Mouse (Mus musculus) left cerebral cortex, adult 18-20 months (tissue): ENCODE results near the gene Rel. TPM values are rescaled to one million over a fixed set of nuclear protein-coding genes. Genes with fewer than 3 reads are reported as not detected.
"Not testable (repeated sequence)": the region's sequence is repeated elsewhere in the genome, so short reads cannot be mapped to it uniquely, and the experiment has no call there.

Experiments used
- DNase-seq, 2 experiments: peaks; one replicate each; pipeline ENCODE4 v3.0.0; 2021 to 2022; ENCODE audit warnings: low spot score in 2 of 2, mixed read lengths in 1 of 2
- long read RNA-seq, 2 experiments: library from polyadenylated mRNA; stranded (forward); transcript quantifications; one replicate each; pipeline ENCODE4 v2.0.0; 2021
- total RNA-seq, 2 experiments: library from RNA; stranded (reverse); gene quantifications; 2 replicates each; pipeline ENCODE4 v1.2.3; 2021

Rel gene
- total RNA-seq, result 1 to 10 TPM; 3.4 to 3.5 TPM
- long read RNA-seq, experiment 1, partial matches to known transcripts, result 0 of 1 reads
- long read RNA-seq, experiment 1, other reads (novel, unspliced or antisense), result 1 of 1 reads
- long read RNA-seq, experiment 2, result 0 reads

DNA sequence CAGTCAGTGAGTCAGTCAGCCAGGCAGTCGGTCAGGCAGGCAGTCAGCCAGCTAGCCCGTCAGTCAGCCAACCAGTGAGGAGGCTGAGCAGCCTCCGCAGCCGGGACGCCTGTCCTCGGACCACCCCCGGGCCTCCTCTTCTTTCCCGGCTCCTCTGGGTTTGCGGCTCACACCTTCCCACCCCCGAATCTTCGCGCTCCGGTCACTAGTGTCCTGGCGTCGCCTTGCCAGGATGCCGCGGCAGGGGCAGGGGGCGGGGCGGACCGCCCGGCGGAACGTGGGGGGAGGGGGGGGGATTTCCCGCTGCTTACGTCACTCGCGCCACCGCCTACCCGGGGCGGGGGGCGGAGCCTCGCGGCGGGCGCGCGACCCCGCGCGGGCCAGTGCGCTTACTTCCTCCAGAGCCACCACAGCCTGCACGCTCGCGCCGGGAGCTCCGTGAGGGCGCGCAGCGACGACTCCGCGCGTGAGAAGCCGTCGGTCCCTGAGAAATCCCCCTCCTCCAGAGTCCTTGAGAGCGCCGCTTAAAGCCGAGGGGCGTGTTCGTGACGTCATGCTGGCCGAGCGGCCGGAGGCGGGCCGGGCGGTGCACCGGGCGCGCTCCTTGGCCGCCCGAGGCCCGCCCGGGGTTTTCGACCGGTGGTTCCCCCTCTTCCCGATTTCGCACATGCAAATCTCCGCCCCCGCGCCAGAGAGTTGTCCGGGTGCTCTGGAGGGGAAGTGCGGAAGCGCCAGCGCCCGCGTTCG, at the start of gene Rel:
Rel (minus strand) TSS at position 211 of the 747 bp plus-strand sequence.
- DNase-seq, result peak; percentile 88 to 93

DNA sequence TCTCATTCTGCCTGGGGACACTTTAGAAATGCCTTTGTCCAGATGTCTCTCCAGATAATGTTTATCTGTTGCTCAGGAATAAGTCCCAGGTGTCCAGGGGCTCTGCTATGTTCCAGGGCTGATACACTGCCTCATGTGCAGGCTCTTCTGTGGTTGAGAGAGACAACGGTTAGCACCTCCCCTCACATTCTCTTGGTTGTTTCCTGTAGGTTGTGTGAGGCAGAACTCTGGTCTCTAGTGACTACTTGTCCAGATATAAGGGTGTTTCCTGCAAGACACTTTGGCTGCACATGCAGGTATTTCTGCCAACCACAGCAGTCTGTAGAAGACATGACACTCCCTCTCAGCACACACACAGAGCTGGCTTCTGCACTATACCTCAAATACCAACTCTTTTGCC, 48.0 kb upstream of the Rel start:
- no peak for DNase-seq

DNA sequence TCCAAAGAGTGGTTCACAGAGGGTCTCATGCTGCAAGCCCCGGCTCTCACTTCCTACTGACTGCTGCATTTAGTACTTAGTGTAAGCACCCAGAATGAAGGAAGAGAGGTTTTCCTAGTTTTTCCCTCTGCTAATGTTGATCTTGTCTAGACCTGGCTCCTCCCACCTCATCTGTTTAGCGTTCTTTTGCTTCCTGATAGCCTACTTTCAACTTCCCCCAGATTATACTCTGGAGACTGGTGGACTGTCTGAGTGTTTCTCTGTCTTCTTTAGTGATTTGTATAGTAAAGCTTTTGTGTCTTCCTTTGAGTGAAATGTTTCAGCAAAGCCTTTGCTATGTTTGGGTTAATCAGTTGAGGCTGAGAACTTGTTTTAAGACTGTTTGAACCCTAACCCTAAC, 40.0 kb upstream of the Rel start:
- DNase-seq, result no peak

DNA sequence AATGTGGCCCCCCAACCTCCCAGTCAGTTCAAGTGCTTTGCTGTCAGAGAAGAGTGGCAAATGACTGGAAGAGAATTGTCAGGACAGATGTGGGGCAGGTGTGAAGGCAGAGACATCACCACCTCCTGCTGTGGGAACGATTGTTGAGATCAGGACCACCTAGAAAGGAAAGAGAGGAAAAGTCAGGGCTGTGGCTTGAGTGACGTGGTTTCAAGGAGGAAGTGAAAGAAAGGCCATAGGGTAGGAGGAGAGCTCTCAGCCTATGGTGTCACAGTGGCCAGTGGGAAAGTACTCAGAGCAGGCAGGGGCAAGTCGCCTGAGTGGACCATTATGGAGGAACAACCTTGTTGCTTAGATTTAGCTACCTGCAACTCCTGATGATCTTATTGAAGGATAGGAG, 34.9 kb upstream of the Rel start:
- no peak for DNase-seq

DNA sequence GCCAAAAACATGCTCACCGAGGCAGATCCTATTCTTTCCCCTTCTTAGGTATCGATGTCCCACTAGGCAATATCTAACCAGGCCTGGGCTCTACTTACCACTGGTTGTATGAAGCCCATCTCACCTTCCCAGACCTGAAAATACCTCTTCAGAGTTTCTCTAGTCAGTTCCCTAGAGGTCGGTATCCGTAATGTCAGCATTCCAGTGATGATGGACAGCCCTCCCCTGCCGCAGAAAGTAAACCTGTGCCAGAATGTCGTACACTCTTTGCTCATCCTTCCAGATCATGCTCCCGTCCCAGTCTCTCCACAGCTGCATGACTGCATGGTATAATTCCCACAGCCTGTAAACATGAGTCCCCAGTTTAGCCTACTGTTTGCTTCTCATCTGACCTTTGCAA, 32.4 kb upstream of the Rel start:
- DNase-seq, result no peak

DNA sequence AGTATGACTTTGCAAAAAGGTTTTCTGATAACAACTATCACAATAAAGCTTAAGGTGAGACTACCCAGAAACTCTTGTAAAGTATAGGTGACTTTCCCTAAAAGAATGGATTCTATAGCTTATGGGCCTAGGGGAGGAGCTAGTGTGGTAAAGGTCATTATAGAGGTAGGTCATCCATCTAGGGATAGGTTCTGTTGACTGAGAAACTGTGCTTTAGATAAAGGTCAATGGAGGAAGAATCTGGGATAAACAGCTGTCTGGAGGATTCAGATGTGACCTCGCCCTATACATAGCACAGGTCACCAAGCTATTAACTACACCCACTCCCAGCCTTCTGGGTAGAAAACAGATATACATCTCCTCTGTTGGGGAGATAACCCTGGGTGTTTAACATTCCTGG, 31.5 kb upstream of the Rel start:
- DNase-seq, result no peak

DNA sequence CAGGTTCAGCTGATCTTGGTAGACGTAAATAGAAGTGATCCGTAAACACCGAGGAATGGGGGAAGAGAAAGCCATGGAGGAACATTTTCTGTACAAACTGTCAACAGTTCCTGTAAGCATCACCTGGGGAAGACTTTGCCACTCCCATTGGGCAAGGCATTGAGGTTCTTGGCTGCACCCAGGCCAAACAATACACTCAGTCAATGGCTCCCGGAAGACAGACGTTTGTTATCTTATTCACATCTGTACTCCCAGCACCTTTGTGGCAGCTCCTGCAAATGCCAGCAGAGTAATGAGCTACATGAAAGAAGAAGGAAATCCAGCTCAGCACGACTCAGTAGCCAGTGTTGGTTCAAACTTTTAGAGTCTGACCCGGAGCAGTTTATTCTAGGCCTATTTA, 31.1 kb upstream of the Rel start:
- DNase-seq, result no peak

DNA sequence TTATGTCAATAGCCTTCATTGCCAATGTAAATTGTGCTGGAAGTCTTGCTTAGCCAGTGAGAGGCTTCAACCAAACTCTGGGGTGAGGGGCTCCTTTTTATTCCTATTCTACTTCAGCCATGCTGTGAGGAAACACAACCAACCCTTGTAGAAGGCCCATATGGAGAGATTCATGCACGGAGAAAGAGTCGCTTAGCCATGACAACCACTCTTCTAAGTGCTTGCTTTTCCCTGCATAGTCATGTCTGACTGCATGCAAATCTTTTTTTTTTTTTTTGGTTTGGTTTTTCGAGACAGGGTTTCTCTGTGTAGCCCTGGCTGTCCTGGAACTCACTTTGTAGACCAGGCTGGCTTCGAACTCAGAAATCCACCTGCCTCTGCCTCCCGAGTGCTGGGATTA, 12.9 kb upstream of the Rel start:
- not testable (repeated sequence) for DNase-seq

DNA sequence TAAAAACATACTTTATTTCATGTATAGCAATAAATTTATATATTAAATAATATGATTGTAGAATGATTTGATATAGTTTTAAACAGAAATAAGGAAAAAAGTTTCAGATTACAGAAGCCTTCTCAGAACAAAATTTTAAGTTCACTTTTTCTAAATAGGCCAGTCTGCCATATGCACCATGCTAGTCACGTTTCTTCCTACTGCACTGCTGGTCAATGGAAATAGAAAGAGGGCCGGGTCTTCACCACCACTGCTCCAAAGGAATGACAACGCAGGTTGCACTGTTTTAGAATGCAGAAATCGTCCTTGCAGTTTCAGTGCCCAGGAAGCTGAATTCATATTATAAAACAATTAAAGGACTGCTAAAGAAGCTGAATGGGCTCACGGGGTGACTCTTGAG, 12.3 kb upstream of the Rel start:
- DNase-seq, result no peak

DNA sequence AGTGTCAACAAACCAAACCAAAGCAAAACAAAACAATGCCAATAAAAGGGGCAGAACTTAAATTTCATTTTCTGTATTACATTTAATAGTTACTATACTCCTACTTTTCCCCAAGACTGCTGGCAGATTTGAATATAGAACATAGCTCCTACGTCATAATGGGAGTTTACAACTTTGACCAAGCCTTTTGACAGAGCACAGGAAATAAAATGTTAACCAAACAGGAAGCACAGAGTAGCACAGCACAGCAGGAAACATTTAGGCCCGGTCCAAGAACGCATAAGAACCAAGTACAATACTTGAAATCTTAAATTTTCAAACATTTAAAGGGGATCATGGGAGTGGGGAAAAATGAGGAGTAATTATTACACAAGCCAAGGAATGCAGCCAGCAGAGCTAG, 11.3 kb upstream of the Rel start:
- no peak for DNase-seq

DNA sequence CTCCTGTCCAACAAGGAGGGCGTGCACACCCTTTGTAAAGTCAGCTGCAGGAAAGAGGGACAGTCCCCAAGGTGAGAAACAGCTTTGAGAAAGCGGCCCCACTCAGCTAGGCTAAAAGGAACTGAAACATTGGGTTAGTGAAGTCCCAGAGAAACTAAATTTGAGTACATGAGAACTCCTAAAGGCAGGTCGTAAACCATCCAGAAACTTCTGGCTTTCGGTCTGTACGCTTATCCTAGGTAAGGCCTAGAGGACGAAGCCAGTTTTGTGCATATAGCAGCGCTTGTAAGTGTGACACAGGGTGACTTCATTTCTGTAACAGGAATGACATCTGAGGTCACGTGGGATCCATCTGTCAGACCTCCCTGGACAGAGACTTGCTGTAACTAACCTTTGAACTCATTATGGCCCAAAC, 8.0 kb upstream of the Rel start:
- no peak for DNase-seq

DNA sequence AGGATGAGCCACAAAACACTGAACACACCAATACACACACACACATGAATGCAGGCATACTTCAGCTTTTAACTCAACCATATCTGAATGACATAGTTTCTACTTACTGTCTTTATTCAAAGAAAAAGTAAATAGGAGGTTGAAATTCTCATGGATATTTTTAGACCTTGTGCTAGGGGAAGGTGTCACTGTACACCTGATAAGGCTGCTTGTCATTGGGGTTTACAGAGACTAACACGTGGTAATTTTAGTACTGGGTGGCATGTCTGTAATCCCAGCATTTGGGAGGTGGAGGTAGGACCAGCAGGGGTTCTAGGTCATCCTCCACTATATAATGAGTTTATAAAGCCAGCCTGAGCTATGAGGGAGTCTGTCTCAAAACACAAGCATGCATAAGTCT, 1.7 kb upstream of the Rel start:
- DNase-seq, result no peak

DNA sequence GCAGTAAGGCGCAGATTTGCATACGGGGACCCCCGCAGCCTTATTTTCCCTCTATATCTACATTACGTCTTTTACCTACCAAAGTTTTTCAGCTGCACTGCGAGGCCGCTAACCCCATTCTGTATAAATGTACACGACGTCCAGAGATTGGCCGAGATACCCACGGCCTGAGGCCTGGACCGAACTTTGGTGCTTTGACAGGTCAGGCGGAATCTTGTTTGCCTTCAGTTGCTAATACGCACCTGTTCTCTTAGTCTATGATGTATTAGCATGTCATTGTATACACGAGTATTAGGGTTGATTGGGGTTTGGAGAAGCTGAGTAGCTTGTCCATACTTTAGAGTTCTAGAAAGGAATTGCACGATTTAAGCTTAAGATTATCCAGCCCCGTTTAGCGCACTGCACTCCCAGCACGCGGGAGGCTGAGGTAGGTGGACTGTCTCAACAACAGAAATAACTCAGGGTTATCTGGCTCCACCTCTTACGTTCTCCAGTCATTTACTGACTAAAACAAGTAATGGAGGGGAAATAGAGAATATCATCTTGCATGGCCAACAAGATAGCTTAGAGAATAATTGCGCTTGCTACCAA, 832 bp upstream of the Rel start:
- DNase-seq, result peak in 1 of 2 experiments; percentile 12

DNA sequence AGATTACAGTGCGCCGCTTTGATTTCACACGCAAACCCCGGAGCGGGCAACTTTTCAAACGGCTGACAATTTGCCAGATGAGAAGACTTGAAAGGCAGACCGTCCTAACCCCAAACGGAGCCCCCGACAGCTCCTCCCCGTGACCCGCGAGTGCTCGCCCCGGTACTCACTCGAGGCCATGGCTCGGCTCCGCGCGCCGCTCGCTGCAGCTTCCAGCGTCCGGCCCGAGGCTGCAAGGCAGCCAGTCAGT, 335 bp downstream of the Rel start:
- no peak for DNase-seq

DNA sequence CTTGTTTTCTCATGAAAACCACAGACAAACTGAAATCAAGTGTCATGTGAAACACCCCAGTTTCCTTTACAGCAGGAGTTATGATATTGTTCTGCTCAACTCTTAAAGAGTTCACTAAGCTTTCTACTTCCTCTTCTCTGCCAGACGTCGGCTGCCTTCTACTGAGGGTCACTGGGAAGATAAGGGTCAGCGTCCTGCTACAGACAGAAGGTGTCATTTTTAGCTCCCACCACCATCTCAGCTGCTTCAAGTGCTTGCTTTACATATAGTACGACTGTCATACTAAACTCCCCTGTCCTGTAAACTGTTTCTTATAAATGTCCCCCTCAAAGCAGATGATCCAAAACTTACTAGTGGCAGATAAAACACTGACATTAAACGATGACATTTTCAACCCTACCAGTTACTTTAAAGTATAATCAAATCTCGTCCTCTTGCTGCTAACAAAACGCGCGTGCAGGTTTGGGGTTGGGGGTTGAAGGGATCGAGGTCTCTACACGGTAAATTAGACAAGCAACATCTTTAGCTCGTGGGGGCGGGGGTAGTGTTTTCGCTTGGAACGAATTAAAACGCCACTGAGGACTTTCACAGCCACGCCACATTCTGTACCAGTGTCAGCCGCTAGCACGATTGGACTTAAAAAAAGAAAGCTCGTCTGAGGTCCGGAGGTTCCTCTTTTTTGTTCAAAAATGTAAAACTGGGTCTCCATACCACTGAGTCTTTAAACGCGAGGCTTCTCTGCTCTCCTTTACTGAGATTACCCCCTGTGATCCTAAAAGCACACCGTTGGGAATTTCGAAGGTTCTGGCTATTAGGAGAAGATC, 872 bp downstream of the Rel start:
- peak in 1 of 2 experiments; percentile 15 for DNase-seq

DNA sequence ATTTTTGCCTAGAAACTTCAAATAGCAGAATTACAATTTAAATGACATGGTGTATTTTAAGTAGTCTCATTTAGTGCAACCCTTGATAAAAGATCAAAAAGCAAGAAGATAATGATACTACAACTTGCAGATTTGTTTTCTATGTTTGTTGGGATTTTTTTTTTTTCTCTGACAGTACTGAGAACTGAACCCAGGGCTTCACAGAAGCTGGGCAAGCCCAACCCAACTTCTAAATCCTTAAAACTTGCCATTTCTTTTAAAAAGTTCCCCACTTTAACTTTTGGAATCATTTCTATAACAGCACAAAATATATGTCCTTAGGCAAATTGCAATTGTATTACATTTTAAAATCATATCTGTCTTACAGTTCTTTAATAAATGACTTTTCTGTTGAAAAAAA, 1.7 kb downstream of the Rel start:
- DNase-seq, result no peak

DNA sequence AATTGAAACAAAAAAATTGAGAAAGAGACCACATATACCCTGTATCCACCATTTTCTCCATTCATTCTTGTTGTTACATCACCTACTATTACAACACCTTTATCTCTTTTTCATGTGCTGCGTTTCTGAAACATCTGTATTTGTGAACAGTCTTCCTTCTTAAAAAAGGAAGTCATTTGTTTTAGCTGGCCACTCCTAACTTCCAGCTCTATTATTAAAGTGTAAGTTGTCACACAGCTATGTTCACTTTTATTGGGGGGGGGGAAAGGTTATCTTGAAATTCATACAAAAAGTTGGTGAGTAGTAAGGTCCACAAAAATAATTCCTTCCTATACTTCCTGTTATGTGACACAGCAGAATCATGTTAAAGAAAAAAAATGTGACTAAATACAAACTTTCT, 2.8 kb downstream of the Rel start:
- DNase-seq, result no peak

DNA sequence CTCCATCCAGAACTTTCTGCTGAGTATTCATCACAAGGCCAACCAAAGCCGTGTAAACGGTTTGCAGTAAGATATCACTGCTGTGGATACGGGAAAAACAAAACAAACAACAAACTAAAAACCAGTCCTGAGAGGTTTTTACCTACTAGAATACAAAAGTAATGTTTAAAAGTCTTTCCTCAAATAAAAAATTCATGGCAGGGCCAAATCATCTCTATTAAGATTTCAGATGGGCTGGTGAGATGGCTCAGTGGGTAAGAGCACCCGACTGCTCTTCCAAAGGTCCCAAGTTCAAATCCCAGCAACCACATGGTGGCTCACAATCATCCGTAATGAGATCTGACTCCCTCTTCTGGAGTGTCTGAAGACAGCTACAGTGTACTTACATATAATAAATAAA, 3.4 kb downstream of the Rel start:
- not testable (repeated sequence) for DNase-seq

DNA sequence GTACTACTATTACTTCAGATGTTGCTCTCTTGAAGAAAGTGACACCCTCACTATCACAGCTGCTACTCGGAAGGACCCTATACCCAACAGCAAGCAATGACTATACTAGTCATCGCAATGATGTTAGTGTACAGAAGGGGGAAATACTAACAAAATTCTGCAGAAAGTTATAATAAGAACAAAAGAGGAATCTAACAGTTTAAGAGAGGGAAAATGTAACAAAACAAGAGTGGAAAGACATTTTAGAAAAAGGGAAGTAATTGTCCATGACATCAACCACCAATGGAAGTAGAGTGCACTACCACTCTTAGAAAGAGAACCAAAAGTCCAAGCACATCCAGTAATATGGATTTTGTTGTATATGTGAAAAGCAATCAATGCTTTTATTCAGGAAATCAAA, 8.1 kb downstream of the Rel start:
- no peak for DNase-seq

DNA sequence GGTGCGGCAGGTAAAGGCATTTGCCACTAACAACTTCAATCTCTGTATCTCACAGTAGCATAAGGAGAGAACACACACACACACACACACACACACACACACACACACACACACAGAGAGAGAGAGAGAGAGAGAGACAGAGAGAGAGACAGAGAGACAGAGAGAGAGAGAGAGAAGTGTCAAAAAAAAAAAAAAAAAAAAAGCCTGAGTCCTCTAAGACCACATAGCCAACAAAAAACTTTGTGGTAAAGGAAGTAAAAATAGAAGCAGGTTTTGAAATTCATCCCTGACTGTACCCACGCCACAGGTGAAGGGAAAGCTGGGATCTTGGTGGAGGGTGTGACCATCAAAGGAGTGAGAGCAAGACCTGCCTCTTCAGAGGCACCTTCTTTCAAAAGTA, 12.6 kb downstream of the Rel start:
- no peak for DNase-seq

DNA sequence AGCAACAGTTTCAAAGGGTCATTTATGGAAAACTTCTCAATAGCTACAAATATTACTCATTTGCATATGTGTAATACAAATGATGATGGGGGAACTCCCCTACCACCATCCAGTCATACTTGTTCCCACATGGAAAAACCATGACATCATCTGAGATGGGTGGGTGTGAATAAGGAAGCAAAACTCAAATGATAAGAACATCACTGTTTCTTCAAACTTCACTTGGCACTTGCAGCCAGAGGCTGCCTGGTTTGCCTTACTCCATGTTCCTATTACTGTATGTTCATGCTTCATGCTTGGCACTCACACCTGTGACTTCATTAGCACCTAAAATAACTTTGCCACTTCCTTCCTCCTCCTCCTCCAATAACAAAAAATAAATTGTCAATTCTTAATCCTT, 16.4 kb downstream of the Rel start:
- DNase-seq, result no peak

DNA sequence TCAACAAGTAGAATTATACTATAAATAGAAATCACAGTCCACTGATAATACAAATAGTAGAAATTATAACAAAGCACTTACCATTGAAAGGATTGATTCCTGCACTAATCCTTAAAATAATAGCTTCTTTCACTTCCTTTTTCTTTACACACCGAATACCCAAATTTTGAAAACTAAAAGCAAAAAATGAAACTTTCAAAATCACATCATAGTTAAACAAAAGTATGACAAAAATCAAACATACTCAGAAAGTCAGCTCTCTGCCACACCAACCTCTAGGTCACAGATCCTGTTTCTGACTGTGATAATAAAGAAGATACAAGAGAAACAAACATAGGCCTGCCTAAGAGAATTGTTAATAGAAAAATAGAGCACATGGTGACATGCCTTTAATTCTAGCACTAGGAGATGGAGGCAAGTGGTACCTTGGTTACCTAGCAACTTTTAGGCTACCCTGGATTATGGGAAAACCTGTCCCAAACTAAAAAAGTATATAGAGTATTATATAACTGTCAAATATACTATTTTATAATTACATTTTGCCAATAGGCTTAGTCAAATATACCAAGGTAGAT, 17.5 kb downstream of the Rel start:
- no peak for DNase-seq
